Mouse (Mus musculus) neural tube, embryonic 11.5 days (tissue): Measurements from ENCODE around the gene Fuk. TPM values are rescaled to one million over a fixed set of nuclear protein-coding genes. Genes with fewer than 3 reads are reported as not detected.
A peak's percentile ranks its signal among the peaks of the same experiment; 100 is the strongest.

Source experiments
- ATAC-seq: fragments of 200-750 bp; cut with Nextera tagmentation; 2 replicates; pipeline ENCODE4 v1.8.0; 2017; ENCODE audit warnings: moderate number of reproducible peaks, mild to moderate bottlenecking, moderate TSS enrichment, moderate library complexity; ENCODE audit not compliant: insufficient read depth, low FRiP score, low TSS enrichment
- DNase-seq: peaks from one replicate; pipeline ENCODE4 v3.0.0-alpha.2; 2015; ENCODE audit warnings: low spot score
- H3K27ac ChIP-seq: fragments of 300-500 bp; sonication (generic); 2 replicates; pipeline ENCODE4 v1.5.1; 2014; ENCODE audit warnings: low read depth, mild to moderate bottlenecking, low read length
- H3K27me3 ChIP-seq: fragments of 300-500 bp; sonication (generic); 2 replicates; pipeline ENCODE4 v1.6.1; 2014; ENCODE audit warnings: mild to moderate bottlenecking, low read length, mixed read lengths; ENCODE audit not compliant: control insufficient read depth, insufficient read depth
- H3K36me3 ChIP-seq: fragments of 300-500 bp; sonication (generic); 2 replicates; pipeline ENCODE4 v1.6.1; 2014; ENCODE audit warnings: mild to moderate bottlenecking, low read length, moderate library complexity, mixed read lengths; ENCODE audit not compliant: control insufficient read depth, insufficient read depth
- H3K4me1 ChIP-seq: fragments of 300-500 bp; sonication (generic); 2 replicates; pipeline ENCODE4 v1.6.1; 2014; ENCODE audit warnings: low read length, mixed read lengths; ENCODE audit not compliant: control insufficient read depth, insufficient read depth
- H3K4me2 ChIP-seq: fragments of 300-500 bp; sonication (generic); 2 replicates; pipeline ENCODE4 v1.6.1; 2014; ENCODE audit warnings: low read depth, mild to moderate bottlenecking, moderate library complexity
- H3K4me3 ChIP-seq: fragments of 300-500 bp; sonication (generic); 2 replicates; pipeline ENCODE4 v1.5.1; 2014; ENCODE audit warnings: low read depth, low read length
- H3K9ac ChIP-seq: fragments of 300-500 bp; sonication (generic); 2 replicates; pipeline ENCODE4 v1.6.1; 2014; ENCODE audit warnings: mild to moderate bottlenecking, low read length
- H3K9me3 ChIP-seq: fragments of 300-500 bp; sonication (generic); 2 replicates; pipeline ENCODE4 v1.6.1; 2016; ENCODE audit warnings: low read length; ENCODE audit not compliant: control insufficient read depth
- WGBS: fragments of 180-500 bp; shearing (Covaris S2); extraction: QIAGEN DNeasy Blood & Tissue Kit; methylation state at CpG from one replicate; pipeline ENCODE4 v1.1.7; 2014; 5-methylcytosine and 5-hydroxymethylcytosine counted together
- polyA plus RNA-seq: library from polyadenylated mRNA; unstranded; fragments of >200 nt; fragmentation: Nextera tagmentation; extraction: Ambion mirVana; gene quantifications from 2 replicates; pipeline ENCODE4 v1.2.1, GENCODE M21; 2014

Gene Fuk
- polyA plus RNA-seq, 1 experiment from 2014 or later: 6.4 TPM

- H3K9me3 ChIP-seq: no peaks in the 10 kb centered on the region
- no peak overlapping the region for H3K9ac ChIP-seq
- H3K27ac ChIP-seq: no peak overlapping the region
- no peaks in the 10 kb centered on the region for H3K36me3 ChIP-seq
- DNase-seq (peak; percentile 4), ATAC-seq (no peak)
- H3K4me3 ChIP-seq: no peak overlapping the region
- 84% methylated on average over 10 of the region's 10 CpGs for WGBS
- no peaks in the 10 kb centered on the region for H3K27me3 ChIP-seq
- no peaks in the 10 kb centered on the region for H3K4me1 ChIP-seq
- H3K4me2 ChIP-seq: no peak overlapping the region
Observed at GRCm38 (mm10) chr8:110894851-110895250, 7.4 kb downstream of the Fuk start.

GRCm38 (mm10) chr8:110892913-110893312 lies 9.4 kb downstream of the Fuk start:
- Histone ChIP-seq H3K27ac (no peak overlapping the region), H3K36me3 (peaks cover 6% of the 10 kb centered on the region; the same call in 1 of the 2 replicates), H3K4me1 (no peaks in the 10 kb centered on the region), H3K4me3 (no peak overlapping the region), H3K9ac (no peak overlapping the region), H3K4me2 (no peak overlapping the region), H3K9me3 (no peaks in the 10 kb centered on the region), H3K27me3 (no peaks in the 10 kb centered on the region)
- 89% methylated on average over 2 of the region's 2 CpGs for WGBS
- ATAC-seq (no peak), DNase-seq (no peak)

DNA sequence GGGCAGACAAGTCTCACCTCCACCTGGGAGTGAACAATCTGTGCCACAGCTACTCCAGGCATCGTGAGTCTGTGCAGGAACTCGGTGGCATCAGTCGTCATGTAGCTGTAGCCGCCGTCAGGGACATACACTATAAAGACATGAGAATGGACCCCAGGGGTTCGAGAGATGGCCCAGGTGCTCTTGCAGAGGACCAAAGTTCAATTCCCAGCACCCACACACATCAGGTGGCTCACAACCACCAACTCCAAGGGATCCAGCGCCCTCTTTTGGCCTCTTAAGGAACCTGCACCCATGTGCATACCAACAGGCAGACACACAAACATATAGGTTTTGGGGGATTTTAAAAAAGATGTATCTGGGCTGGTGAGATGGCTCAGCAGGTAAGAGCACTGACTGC lies 10.2 kb downstream of the Fuk start:
- Histone ChIP-seq H3K36me3 (peaks cover 6% of the 10 kb centered on the region), H3K27me3 (no peaks in the 10 kb centered on the region), H3K4me2 (no peak overlapping the region), H3K27ac (no peak overlapping the region), H3K4me1 (no peaks in the 10 kb centered on the region), H3K9ac (no peak overlapping the region), H3K4me3 (no peak overlapping the region), H3K9me3 (no peaks in the 10 kb centered on the region)
- DNase-seq (no peak), ATAC-seq (no peak)
- 88% methylated on average over 7 of the region's 7 CpGs for WGBS

DNA sequence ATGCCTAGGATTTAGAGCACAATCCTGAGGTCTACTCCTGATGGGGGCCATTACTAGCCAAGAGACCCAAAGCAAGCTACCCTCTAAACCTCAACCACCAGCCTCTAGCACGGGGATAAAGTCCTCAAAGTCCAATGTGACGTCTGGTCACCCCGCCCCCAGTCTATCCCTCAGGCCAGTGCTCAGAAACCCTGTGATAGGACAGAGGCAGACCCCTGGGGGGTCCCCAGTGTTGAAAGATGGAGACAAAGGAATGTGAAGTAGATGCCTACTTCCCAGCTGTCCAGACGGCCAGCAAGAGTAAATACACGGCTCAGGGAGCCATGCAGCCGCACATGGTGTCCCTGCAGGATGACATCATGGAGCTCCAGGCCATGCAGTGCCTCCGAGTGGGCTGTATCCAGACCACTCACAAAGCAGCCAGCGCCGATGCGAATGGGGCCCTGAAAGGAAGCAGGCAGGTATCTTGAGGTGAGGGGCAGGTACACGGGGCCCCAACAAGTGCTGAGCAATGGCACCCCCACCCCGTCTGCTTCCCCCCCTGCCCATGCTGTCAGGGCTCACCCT lies 12.3 kb downstream of the Fuk start:
- Histone ChIP-seq H3K4me3 (no peak overlapping the region), H3K36me3 (peaks cover 6% of the 10 kb centered on the region), H3K9me3 (no peaks in the 10 kb centered on the region), H3K27me3 (no peaks in the 10 kb centered on the region), H3K4me1 (no peaks in the 10 kb centered on the region), H3K9ac (no peak overlapping the region), H3K4me2 (no peak overlapping the region), H3K27ac (no peak overlapping the region)
- DNase-seq: no peak
- ATAC-seq: no peak
- WGBS: 80% methylated on average over 12 of the region's 12 CpGs

DNA sequence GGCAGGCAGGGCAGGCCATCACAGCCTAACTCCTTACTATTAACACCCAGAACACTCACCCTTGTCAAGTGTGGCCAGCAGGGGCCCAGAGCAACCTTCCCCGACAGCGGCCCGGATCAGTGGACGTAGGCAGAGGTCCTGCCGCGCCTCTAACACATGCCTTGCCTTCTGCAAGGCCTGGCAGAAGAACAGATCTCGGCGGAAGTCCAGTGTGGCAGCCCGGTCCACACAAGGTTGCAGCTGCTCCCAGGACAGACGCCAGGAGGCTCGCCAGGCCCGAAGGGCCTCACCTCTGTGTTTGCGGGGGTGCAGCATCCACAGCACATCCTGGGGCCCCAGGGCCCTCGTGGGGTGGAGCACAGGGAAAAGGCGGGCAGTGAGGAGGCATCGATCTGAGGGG lies 13.4 kb downstream of the Fuk start:
- DNase-seq (no peak), ATAC-seq (no peak)
- no peaks in the 10 kb centered on the region for H3K4me1 ChIP-seq
- no peak overlapping the region for H3K27ac ChIP-seq
- no peak overlapping the region for H3K4me2 ChIP-seq
- no peaks in the 10 kb centered on the region for H3K27me3 ChIP-seq
- no peak overlapping the region for H3K4me3 ChIP-seq
- WGBS: 87% methylated on average over 16 of the region's 16 CpGs
- no peaks in the 10 kb centered on the region for H3K9me3 ChIP-seq
- H3K9ac ChIP-seq: no peak overlapping the region
- peaks cover 6% of the 10 kb centered on the region for H3K36me3 ChIP-seq

- no peak for DNase-seq
- peaks cover 6% of the 10 kb centered on the region for H3K36me3 ChIP-seq
- WGBS: 92% methylated on average over 8 of the region's 8 CpGs
Observed at GRCm38 (mm10) chr8:110888441-110888840, 13.8 kb downstream of the Fuk start.

GRCm38 (mm10) chr8:110887551-110887950 lies 14.7 kb downstream of the Fuk start:
- Histone ChIP-seq H3K27ac (no peak overlapping the region), H3K4me2 (no peak overlapping the region), H3K9me3 (no peaks in the 10 kb centered on the region), H3K36me3 (peaks cover 7% of the 10 kb centered on the region), H3K4me3 (no peak overlapping the region), H3K4me1 (no peaks in the 10 kb centered on the region), H3K27me3 (no peaks in the 10 kb centered on the region), H3K9ac (no peak overlapping the region)
- 93% methylated on average over 10 of the region's 10 CpGs for WGBS
- ATAC-seq (no peak), DNase-seq (no peak)

More at GRCm38 (mm10) chr8:110888441-110888840, 13.8 kb downstream of the Fuk start:
- Histone ChIP-seq H3K4me2 (no peak overlapping the region), H3K9me3 (no peaks in the 10 kb centered on the region), H3K4me1 (no peaks in the 10 kb centered on the region), H3K27me3 (no peaks in the 10 kb centered on the region), H3K4me3 (no peak overlapping the region), H3K9ac (no peak overlapping the region), H3K27ac (no peak overlapping the region)
- ATAC-seq: no peak

- no peaks in the 10 kb centered on the region for H3K4me1 ChIP-seq
- no peak overlapping the region for H3K27ac ChIP-seq
- DNase-seq: no peak
- no peaks in the 10 kb centered on the region for H3K9me3 ChIP-seq
- peaks cover 14% of the 10 kb centered on the region for H3K36me3 ChIP-seq
- H3K4me3 ChIP-seq: no peak overlapping the region
- 90% methylated on average over 3 of the region's 3 CpGs for WGBS
- no peak overlapping the region for H3K4me2 ChIP-seq
- H3K27me3 ChIP-seq: no peaks in the 10 kb centered on the region
- no peak overlapping the region for H3K9ac ChIP-seq
- ATAC-seq: no peak
Observed at GRCm38 (mm10) chr8:110886634-110887033, 15.7 kb downstream of the Fuk start.

- no peak overlapping the region for H3K9ac ChIP-seq
- H3K27me3 ChIP-seq: no peaks in the 10 kb centered on the region
- DNase-seq (no peak), ATAC-seq (no peak)
- H3K4me3 ChIP-seq: no peak overlapping the region
- H3K4me2 ChIP-seq: no peak overlapping the region
- no peaks in the 10 kb centered on the region for H3K9me3 ChIP-seq
- no peak overlapping the region for H3K27ac ChIP-seq
- H3K36me3 ChIP-seq: peaks cover 22% of the 10 kb centered on the region
- WGBS: 96% methylated on average over 18 of the region's 18 CpGs
- no peaks in the 10 kb centered on the region for H3K4me1 ChIP-seq
Observed at GRCm38 (mm10) chr8:110883824-110884223, 18.5 kb downstream of the Fuk start.
